Mouse (Mus musculus) brain, embryonic 18.5 days (tissue): ENCODE measurements at regions not wholly inside any gene's neighbourhood (a gene's known extent, or its start where the extent isn't known, plus 50 kb on each side); places are given as distances from the start of the nearest gene placed in this dataset.
A peak's percentile ranks its signal among the peaks of the same experiment; 100 is the strongest.

ENCODE experiments used
- DNase-seq: peaks from one replicate; pipeline ENCODE4 v3.0.0-alpha.2; 2012; ENCODE audit warnings: low read depth, low spot score

DNA sequence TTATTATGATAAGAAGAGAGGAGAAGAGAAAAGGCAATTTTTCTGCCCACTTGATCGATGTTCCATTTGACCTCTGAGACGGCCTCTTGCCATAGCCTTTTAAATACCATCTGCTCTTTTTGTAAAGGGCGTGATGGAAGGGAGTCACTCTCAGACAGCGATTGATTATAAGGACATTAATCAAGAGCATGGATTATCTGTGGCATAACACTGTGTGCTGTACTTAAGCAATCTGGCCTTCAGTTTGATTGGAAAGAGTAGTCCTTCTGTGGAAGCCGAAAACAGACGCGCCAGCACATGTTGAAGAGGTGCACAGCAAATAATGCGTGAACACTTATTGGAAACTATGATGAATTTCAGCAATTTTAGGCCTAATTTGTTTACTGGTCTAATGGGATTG lies 685.4 kb upstream of the Robo1 start:
- DNase-seq: no peak

DNA sequence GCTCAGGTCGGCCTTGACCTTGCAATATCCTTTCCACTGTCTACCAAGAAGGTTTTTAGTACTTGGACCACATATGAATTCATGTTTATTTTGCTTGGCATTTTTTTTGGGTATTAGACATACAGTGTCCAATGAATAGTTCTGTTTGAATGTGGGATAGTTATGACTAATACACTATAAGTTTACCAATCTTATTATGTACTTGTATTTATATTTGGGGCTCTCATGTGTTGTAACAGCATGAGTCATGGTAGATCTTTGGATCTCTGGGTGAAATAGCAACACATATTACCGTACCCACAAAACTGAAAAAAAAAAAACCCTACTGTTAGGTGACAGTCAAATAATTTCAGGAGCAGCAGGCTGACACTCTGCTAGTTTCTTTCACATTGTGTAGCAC lies 667.7 kb upstream of the Robo1 start:
- no peak for DNase-seq

GRCm38 (mm10) chr16:71643223-71643622 lies 664.9 kb upstream of the Robo1 start:
- DNase-seq: no peak

GRCm38 (mm10) chr16:71678075-71678701 lies 629.9 kb upstream of the Robo1 start:
- peak; percentile 16 for DNase-seq

- no peak for DNase-seq
Measured at GRCm38 (mm10) chr16:71693464-71693863, 614.6 kb upstream of the Robo1 start.

DNA sequence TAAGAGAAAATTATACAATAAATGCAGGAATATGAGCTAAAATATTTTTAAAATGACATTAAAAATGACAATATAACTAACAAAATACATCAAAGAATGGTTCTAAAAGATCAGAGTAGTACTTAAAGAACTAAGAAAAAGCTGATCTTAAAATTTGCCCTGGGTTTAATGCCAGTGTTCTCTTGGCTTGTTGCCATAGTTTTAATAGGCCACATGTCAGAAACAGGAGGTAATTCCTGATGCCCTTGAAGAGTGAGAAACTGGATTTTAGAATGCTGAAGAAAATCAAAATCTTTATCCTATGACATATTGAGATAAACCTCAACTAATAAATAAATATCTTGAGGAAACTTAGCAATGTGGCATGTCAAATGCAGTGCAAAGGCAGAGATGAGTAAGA lies 602.3 kb upstream of the Robo1 start:
- DNase-seq: no peak

DNA sequence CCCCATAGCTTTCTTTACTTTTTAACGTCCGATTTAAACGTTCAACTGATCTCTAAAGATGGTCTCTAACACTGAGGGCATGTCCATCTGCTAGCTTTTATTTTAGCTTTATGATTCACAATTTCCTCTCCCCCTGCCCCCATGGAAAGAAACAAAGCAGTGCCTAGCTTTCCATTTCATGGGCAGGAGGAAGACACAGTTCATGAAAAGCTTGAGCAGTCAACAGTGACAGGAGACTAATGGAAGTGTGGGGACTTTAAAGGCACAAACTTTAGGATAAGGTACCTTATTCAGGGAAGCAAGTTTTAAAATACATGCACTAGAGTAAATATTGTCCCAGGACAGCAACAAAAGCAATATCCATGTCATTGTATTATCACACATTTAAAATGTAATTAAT lies 598.4 kb upstream of the Robo1 start:
- no peak for DNase-seq

GRCm38 (mm10) chr16:71711879-71712278 lies 596.2 kb upstream of the Robo1 start:
- DNase-seq: no peak

- no peak for DNase-seq
Measured at GRCm38 (mm10) chr16:71717207-71717606, 590.9 kb upstream of the Robo1 start.

DNA sequence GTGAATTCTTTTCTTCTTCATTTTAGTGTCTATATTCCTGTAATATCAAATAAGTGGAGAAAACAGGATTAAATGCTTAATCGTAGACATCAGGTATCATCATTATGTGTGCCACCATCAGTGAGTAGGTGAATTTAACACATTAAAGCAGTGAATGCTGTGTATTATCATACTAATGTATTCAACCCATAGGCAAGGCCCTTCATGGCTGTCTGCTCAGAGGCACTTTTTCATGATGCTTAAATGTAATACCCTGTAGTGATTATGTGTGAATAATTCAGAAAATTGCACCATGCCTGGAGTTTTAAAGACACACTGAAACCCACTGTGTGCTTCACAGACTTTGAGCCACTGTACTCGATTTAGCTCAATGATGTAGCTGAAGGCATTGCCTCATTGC lies 583.2 kb upstream of the Robo1 start:
- DNase-seq: no peak

DNA sequence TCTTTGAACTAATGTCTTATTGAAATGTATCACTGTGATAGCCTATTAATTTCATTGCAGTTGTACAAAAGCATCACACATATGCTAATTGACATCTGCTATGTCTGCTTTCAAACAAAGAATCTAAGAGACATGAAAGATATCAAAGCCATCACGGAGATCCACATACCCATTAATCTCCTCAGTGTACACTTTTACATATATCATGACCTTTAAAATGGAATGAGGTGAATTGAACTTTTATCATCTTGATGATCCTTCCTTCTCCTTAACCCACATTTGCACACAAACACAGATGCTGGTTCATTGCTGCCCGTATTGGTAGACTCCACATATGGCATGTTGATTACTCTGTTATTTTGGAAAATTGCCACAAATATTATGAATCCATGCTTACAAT lies 570.2 kb upstream of the Robo1 start:
- no peak for DNase-seq

DNA sequence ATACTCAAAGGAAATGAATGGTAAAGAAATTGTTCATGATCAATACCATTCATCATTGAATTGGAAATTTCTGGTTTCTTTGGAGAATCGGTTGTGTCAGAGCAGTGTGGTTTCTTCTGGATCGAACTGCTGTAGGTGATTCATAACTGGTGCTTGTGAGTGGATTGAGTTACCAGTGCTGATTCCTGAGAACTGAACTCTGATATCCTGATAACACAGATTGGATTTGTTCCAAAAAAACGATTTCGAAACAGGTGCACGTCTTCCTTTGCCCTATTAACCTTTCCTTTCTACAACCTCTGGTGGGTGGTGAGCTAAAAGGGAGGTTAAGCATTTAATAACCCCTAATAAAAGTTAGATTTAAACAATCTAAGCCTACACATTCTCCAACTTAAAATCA lies 569.0 kb upstream of the Robo1 start:
- no peak for DNase-seq

DNA sequence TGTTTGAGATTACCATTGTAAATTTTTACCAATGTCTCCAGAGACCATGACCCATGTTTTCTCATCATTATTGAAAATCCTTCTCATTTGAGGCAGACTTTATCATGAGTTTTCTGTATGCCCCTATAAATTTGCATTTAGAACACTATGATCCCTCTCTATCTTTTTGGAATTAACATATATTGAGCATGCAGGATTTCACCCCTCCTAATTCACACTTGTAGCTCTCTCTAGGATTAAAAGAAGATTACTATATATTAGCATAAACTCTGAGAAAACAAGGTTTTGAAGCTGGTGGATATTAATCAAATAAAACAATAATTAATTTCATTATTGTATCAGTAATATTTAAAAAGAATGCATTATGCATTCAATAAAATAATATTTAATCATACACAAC lies 527.2 kb upstream of the Robo1 start:
- DNase-seq: no peak

DNA sequence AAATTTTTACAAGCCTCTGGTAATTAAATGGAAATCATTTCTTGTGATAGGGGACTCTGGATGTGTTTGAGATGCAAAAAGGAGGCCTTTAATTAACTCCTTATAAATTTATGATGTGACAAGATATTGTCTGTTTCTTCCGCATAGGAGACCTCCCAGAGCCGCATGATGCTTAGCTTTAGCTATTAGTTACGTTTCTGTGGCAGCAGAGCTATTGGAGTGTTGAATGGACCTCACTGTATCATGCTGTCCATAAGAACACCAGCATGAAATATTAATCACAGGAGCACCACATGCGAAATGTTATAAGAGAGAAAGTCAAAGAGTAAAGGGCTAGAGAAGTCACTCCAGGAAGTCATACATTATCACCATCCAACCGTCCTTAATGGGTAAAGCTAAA lies 495.3 kb upstream of the Robo1 start:
- no peak for DNase-seq

DNA sequence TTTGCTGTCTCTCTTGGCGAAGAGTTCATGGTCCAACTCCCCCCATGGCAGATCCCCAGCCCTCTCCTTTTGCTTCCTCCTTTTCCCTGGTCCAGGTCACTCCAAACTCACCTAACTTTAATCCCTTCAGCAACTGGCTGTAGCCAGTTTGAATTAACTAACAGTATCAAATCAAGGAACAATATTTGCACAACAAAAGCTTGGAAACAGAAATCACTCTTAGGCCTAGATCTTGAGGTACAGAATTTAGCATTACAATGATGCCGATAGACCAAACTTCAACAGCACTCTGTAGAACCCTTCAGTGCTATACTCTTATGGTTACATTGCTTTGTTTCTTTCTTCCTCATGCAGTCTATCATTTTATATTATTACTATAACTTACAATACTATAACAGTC lies 472.8 kb upstream of the Robo1 start:
- DNase-seq: no peak

DNA sequence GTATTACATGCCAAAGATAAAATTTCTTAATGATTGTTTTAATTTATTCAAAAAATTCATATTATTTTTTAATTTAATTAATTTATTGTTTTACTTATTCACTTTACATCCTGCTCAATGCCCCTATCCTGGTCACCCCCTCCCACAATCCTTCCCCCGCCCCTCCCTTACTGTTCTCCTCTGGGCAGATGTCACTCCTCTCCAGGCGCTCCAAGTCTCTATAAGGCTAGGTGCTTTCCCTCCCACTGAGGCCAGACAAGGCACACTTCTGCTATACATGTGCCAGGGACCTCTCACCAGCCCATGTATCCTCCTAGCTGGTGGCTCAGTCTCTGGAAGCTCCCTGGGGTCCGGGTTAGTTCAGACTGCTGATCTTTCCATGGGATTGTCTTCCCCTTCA lies 458.0 kb upstream of the Robo1 start:
- no peak for DNase-seq

DNA sequence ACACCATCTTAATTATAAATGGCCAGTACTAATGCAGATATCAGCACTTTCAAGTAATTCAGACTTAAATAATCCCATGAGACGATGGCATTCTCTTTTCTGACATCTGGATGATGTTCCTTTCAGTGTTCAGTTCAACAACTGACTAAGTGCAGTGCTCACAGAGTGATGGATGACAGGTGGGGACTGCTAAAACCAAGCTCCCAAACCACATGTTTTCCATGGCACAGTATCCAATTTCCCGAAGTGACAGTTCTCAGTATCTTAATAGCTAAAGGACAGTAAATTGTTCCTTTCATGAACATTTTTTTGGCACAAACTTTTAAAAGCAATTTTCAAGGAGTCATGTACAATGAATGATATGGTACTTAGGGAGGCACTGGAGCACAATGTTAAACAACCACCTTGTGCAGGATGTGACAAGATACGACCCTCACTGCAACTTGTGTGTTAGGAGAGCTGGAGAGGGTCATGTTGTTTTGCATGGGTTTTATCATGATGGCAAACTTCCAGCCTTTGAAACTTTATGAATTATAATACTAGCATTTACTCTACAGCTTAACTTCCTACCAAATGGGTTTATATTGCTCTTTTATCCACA lies 456.4 kb upstream of the Robo1 start:
- no peak for DNase-seq

GRCm38 (mm10) chr16:71857877-71858276 lies 450.2 kb upstream of the Robo1 start:
- DNase-seq: no peak

- no peak for DNase-seq
Measured at GRCm38 (mm10) chr16:71860205-71860604, 447.9 kb upstream of the Robo1 start.

DNA sequence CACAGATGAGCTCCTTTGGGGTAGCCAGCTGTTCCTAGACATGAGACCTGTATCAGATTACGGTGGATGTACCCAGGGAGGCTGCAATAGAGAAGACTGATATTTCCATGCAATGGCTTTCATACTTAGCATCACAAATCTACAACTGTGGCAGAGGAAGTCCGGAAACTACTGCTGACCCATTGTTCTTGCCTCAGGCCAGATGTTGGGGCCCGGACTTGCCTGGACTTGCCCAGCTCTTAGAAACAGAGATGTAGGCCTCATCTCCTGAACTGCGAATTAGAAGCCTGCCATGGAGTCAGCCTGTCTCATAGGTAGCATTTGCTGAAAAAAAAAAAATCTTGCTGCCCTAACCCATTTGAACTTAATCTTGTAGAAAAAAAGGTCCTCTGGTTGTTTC lies 422.4 kb upstream of the Robo1 start:
- no peak for DNase-seq

- no peak for DNase-seq
Measured at GRCm38 (mm10) chr16:71889679-71890078, 418.4 kb upstream of the Robo1 start.

GRCm38 (mm10) chr16:71923111-71923510 lies 385.0 kb upstream of the Robo1 start:
- no peak for DNase-seq

DNA sequence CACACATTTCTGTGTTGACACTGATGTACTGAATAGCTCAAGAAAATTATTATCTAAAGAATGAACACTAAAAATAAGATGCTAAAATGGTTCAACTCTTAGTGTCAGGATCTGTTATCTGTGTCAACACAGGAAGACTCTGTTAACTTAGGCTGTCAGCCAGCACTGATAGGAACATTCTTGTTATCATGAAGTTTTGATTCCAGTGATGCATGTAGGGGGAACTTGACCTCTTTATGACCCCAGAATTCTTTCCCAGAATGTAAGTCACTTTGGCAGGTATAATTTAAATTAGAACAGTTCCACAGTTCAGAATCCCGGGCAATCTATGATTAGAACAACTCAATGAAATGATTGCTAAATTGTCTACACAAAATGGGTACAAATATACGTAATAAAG lies 363.9 kb upstream of the Robo1 start:
- DNase-seq: peak; percentile 16

DNA sequence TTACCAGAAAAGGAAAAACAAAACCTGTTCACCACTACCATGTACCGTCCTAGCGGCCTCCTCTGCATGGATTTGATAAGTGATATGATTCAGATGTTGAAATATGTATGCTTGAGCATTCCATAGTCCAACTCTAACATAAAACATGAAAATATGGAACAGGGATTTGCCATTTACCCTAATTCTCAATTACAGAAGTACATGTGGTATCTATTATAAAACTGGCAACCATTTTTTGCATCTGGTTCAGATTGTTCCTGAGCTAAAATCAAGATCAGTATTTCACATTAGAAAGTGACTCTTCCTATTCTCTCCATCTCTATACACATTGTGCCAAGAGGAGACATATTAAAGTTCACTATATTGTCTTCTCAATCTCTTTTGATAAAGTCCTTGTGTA lies 363.3 kb upstream of the Robo1 start:
- no peak for DNase-seq
